Mouse (Mus musculus) embryonic facial prominence, embryonic 14.5 days (tissue): Measurements from ENCODE around the gene Azi2. TPM values are rescaled to one million over a fixed set of nuclear protein-coding genes. Genes with fewer than 3 reads are reported as not detected.

ENCODE experiments used
- ATAC-seq: fragments of 200-750 bp; cut with Nextera tagmentation; 2 replicates; pipeline ENCODE4 v1.8.0; 2017; ENCODE audit warnings: low read depth, moderate number of reproducible peaks, moderate TSS enrichment
- DNase-seq: peaks from one replicate; pipeline ENCODE4 v3.0.0-alpha.2; 2015; ENCODE audit warnings: low spot score
- H3K27ac ChIP-seq: fragments of 300-500 bp; sonication (generic); replicated peaks from 2 replicates; pipeline ENCODE4 v1.5.1; 2014; ENCODE audit warnings: low read depth, mild to moderate bottlenecking, low read length, moderate library complexity
- H3K27me3 ChIP-seq: fragments of 300-500 bp; sonication (generic); replicated peaks from 2 replicates; pipeline ENCODE4 v1.6.1; 2014; ENCODE audit warnings: low read length; ENCODE audit not compliant: control insufficient read depth, insufficient read depth
- H3K36me3 ChIP-seq: fragments of 300-500 bp; sonication (generic); 2 replicates; pipeline ENCODE4 v1.6.1; 2014; ENCODE audit warnings: low read length, mixed read lengths; ENCODE audit not compliant: control insufficient read depth, insufficient read depth
- H3K4me1 ChIP-seq: fragments of 300-500 bp; sonication (generic); 2 replicates; pipeline ENCODE4 v1.6.1; 2014; ENCODE audit warnings: antibody characterized with exemption, low read length; ENCODE audit not compliant: control insufficient read depth, insufficient read depth
- H3K4me2 ChIP-seq: fragments of 300-500 bp; sonication (generic); 2 replicates; pipeline ENCODE4 v1.6.1; 2014; ENCODE audit warnings: low read depth, mild to moderate bottlenecking, low read length, moderate library complexity, mixed read lengths
- H3K4me3 ChIP-seq: fragments of 300-500 bp; sonication (generic); 2 replicates; pipeline ENCODE4 v1.5.1; 2014; ENCODE audit warnings: low read depth, mild to moderate bottlenecking, low read length
- H3K9ac ChIP-seq: fragments of 300-500 bp; sonication (generic); 2 replicates; pipeline ENCODE4 v1.6.1; 2014; ENCODE audit warnings: low read depth, mild to moderate bottlenecking, low read length, moderate library complexity, mixed read lengths
- H3K9me3 ChIP-seq: fragments of 300-500 bp; sonication (generic); 2 replicates; pipeline ENCODE4 v1.6.1; 2016; ENCODE audit warnings: low read length; ENCODE audit not compliant: control insufficient read depth
- WGBS: fragments of 180-500 bp; shearing (Covaris S2); extraction: QIAGEN DNeasy Blood & Tissue Kit; methylation state at CpG from one replicate; pipeline ENCODE4 v1.1.7; 2014; 5-methylcytosine and 5-hydroxymethylcytosine counted together
- polyA plus RNA-seq: library from polyadenylated mRNA; unstranded; fragments of >200 nt; fragmentation: Nextera tagmentation; extraction: Ambion mirVana; gene quantifications from 2 replicates; pipeline ENCODE4 v1.2.1, GENCODE M21; 2014

The Azi2 gene
- polyA plus RNA-seq, 1 experiment from 2014 or later: 73.2 TPM

- Histone ChIP-seq H3K4me1 (no peaks in the 10 kb centered on the region), H3K9ac (no peak overlapping the region), H3K4me3 (no peak overlapping the region), H3K27ac (no peak overlapping the region), H3K4me2 (no peak overlapping the region), H3K36me3 (peaks cover 52% of the 10 kb centered on the region), H3K27me3 (no peaks in the 10 kb centered on the region), H3K9me3 (no peaks in the 10 kb centered on the region)
- DNase-seq: no peak
- no peak for ATAC-seq
- 79% methylated on average over 3 of the region's 3 CpGs for WGBS
Measured at GRCm38 (mm10) chr9:118059101-118059500, 18.8 kb downstream of the Azi2 start.

- no peaks in the 10 kb centered on the region for H3K27me3 ChIP-seq
- no peaks in the 10 kb centered on the region for H3K9me3 ChIP-seq
- 88% methylated on average over 6 of the region's 6 CpGs for WGBS
Measured at GRCm38 (mm10) chr9:118070442-118070841, 30.1 kb downstream of the Azi2 start.

DNA sequence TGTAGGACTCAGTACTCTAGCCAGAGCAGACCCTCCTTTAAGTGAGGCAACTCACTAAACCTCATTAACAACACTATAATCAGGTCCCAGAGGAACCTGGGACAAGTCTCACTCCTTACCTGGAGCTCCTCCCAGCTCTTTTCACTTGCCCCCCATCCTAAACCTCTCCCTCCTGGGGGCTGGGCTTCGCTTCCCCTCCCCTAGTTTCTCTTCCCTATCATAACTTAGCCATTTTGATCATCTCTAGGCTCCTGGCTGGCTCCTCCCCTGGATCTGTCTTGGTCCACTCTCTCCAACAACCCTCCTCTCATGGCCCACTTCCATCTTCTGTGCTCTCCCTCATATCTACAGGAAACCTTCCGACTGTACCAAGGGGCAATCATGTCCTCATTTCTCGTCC, 31.0 kb downstream of the Azi2 start:
- DNase-seq (no peak), ATAC-seq (no peak)
- no peak overlapping the region for H3K4me2 ChIP-seq
- no peak overlapping the region for H3K9ac ChIP-seq
- peaks cover 35% of the 10 kb centered on the region for H3K36me3 ChIP-seq
- no peaks in the 10 kb centered on the region for H3K4me1 ChIP-seq
- no peak overlapping the region for H3K27ac ChIP-seq
- H3K27me3 ChIP-seq: no peaks in the 10 kb centered on the region
- H3K4me3 ChIP-seq: no peak overlapping the region
- no peaks in the 10 kb centered on the region for H3K9me3 ChIP-seq
- 75% methylated on average over 3 of the region's 3 CpGs for WGBS

More at GRCm38 (mm10) chr9:118070442-118070841, 30.1 kb downstream of the Azi2 start:
- DNase-seq (no peak), ATAC-seq (no peak)
- peaks cover 44% of the 10 kb centered on the region for H3K36me3 ChIP-seq
- no peak overlapping the region for H3K9ac ChIP-seq
- no peak overlapping the region for H3K4me2 ChIP-seq
- H3K27ac ChIP-seq: no peak overlapping the region
- H3K4me3 ChIP-seq: no peak overlapping the region
- no peaks in the 10 kb centered on the region for H3K4me1 ChIP-seq

- no peak overlapping the region for H3K27ac ChIP-seq
- 82% methylated on average over 5 of the region's 5 CpGs for whole genome bisulfite sequencing
Measured at GRCm38 (mm10) chr9:118072101-118072500, 31.8 kb downstream of the Azi2 start.

GRCm38 (mm10) chr9:118073358-118073757, 33.1 kb downstream of the Azi2 start:
- DNase-seq: no peak
- Histone ChIP-seq H3K27ac (no peak overlapping the region), H3K27me3 (no peaks in the 10 kb centered on the region), H3K4me3 (no peak overlapping the region), H3K9me3 (no peaks in the 10 kb centered on the region), H3K36me3 (peaks cover 18% of the 10 kb centered on the region), H3K4me2 (no peak overlapping the region), H3K4me1 (no peaks in the 10 kb centered on the region), H3K9ac (no peak overlapping the region)
- ATAC-seq: no peak
- 90% methylated on average over 3 of the region's 3 CpGs for WGBS

More at GRCm38 (mm10) chr9:118072101-118072500, 31.8 kb downstream of the Azi2 start:
- Histone ChIP-seq H3K9me3 (no peaks in the 10 kb centered on the region), H3K4me2 (no peak overlapping the region), H3K36me3 (peaks cover 27% of the 10 kb centered on the region), H3K9ac (no peak overlapping the region), H3K4me1 (no peaks in the 10 kb centered on the region), H3K27me3 (no peaks in the 10 kb centered on the region), H3K4me3 (no peak overlapping the region)
- DNase-seq (no peak), ATAC-seq (no peak)

- Histone ChIP-seq H3K36me3 (no peaks in the 10 kb centered on the region), H3K4me1 (0 out of 2 replicates have a peak, but pooled peaks cover 8% of the 10 kb centered on the region), H3K27me3 (no peaks in the 10 kb centered on the region), H3K27ac (peak overlapping the region; percentile 39; the same call in 1 of the 2 replicates), H3K4me3 (peak overlapping the region; percentile 25), H3K9me3 (no peaks in the 10 kb centered on the region), H3K4me2 (peak overlapping the region; percentile 51), H3K9ac (peak overlapping the region; percentile 40)
- 24% methylated on average over 22 of the region's 22 CpGs for WGBS
- ATAC-seq: peak; percentile 86
- peak; percentile 67 for DNase-seq
Measured at GRCm38 (mm10) chr9:118082575-118083431, 42.5 kb downstream of the Azi2 start.

GRCm38 (mm10) chr9:118083834-118084233, 43.5 kb downstream of the Azi2 start:
- H3K4me3 ChIP-seq: no peak overlapping the region
- H3K36me3 ChIP-seq: no peaks in the 10 kb centered on the region
- H3K9ac ChIP-seq: no peak overlapping the region
- H3K4me2 ChIP-seq: no peak overlapping the region
- H3K4me1 ChIP-seq: 0 out of 2 replicates have a peak, but pooled peaks cover 8% of the 10 kb centered on the region
- no peak overlapping the region for H3K27ac ChIP-seq
- 83% methylated on average over 4 of the region's 4 CpGs for WGBS
- ATAC-seq: no peak
- DNase-seq: no peak
- no peaks in the 10 kb centered on the region for H3K9me3 ChIP-seq
- H3K27me3 ChIP-seq: no peaks in the 10 kb centered on the region

GRCm38 (mm10) chr9:118099395-118099794, 59.1 kb downstream of the Azi2 start:
- H3K36me3 ChIP-seq: no peaks in the 10 kb centered on the region
- H3K9me3 ChIP-seq: no peaks in the 10 kb centered on the region
- ATAC-seq (peak; percentile 41; the same call in 1 of the 2 replicates), DNase-seq (peak; percentile 51)
- H3K4me2 ChIP-seq: no peak overlapping the region
- H3K4me3 ChIP-seq: no peak overlapping the region
- H3K9ac ChIP-seq: no peak overlapping the region
- H3K4me1 ChIP-seq: no peaks in the 10 kb centered on the region; the same call in 1 of the 2 replicates
- H3K27me3 ChIP-seq: no peaks in the 10 kb centered on the region
- 47% methylated on average over 4 of the region's 4 CpGs for WGBS
- H3K27ac ChIP-seq: no peak overlapping the region
